Mouse (Mus musculus): ENCODE data around the gene Arrdc4.

- TF ChIP-seq CTCF (IDR thresholded peaks at IDR 0.05; ENCODE audit: low read depth, low read length) (no peak), POLR2A (IDR thresholded peaks at IDR 0.05; ENCODE audit: insufficient read depth, low read length) (no peak)
Measured at GRCm38 (mm10) chr7:68717988-68718387, 31.1 kb downstream of the Arrdc4 start.

Data from ES-Bruce4 (cell line).